Mouse (Mus musculus): ENCODE measurements around the gene Abhd12b.

DNA sequence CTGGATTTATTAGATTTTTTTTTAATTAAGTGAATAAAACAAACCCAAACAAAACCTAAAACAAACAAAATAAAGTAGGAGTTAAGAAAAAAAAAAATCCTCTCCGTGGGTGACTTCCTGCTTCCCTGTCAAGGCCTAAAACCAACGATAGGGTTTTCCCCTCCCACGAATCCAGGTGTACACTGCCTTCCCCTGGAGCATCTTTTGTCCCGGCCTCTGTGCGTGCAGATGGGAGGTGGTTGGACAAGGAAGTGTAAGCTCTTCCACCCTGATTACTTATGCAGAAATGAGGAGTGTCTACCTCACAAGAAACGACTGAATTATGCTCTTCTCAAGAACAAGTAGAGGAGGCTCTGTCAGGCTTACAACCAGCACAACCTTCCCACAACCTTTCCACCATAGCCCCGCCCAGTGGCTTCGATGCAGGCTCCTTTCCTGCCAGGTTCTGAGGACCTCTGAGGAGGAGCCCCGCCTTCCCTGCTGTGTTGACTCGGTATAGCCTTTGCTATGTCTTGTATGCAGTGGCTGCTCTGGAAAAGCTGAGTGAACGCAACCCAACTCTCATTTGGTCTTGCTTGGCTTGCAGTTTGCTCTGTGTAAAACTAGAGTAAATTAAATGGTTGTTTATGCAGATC, 5.2 kb upstream of the Abhd12b start:
- TF ChIP-seq ZC3H11A (IDR thresholded peaks at IDR 0.05; ENCODE audit: low read depth, low read length) (no peak), POLR2A (IDR thresholded peaks at IDR 0.05; ENCODE audit: low read depth, low read length) (no peak)

Measured in CH12.LX (cell line).